Mouse (Mus musculus): ENCODE measurements around the gene En1. TPM values are rescaled to one million over a fixed set of nuclear protein-coding genes. Genes with fewer than 3 reads are reported as not detected.

Gene En1
- polyA plus RNA-seq, 1 experiment from 2014 or later = 0.07 TPM

DNA sequence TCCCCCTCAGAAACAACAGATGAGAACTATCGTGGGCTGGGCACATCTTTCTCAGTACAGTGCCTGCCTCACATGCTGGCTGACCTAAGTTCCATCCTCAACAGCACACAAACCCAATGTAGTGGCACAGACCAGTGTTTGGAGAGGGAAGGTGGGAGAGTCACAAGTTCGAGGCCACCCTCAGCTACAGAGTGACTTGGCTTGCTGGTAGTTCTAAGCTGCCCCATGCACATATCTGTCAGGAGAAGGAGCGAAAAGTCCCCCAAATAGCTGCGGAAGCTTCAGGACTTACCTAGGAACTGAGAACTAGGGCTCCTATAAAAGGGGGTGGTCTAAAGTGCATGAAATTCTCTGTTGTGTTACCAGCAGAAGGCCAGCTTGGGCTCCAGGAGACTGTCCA lies 14.3 kb upstream of the En1 start:
- Histone ChIP-seq H3K9me3 (replicated peaks; ENCODE audit: control insufficient read depth, low read length) (no peaks in the 10 kb centered on the region), H3K4me3 (ENCODE audit: low read length) (no peak overlapping the region), H3K36me3 (ENCODE audit: control insufficient read depth, insufficient read depth) (no peaks in the 10 kb centered on the region), H3K4me1 (ENCODE audit: control insufficient read depth, insufficient read depth, low read length) (no peaks in the 10 kb centered on the region), H3K27ac (ENCODE audit: low read length) (no peak overlapping the region), H3K27me3 (ENCODE audit: control insufficient read depth, insufficient read depth, low read length) (peaks cover 25% of the 10 kb centered on the region), H3K9ac (ENCODE audit: low read length) (no peak overlapping the region), H3K4me2 (ENCODE audit: low read depth, low read length) (no peak overlapping the region)
- no peak for ATAC-seq (replicated peaks; ENCODE audit: extremely low read depth, insufficient read depth, low FRiP score)
- WGBS = 69% methylated on average over 4 of the region's 4 CpGs

DNA sequence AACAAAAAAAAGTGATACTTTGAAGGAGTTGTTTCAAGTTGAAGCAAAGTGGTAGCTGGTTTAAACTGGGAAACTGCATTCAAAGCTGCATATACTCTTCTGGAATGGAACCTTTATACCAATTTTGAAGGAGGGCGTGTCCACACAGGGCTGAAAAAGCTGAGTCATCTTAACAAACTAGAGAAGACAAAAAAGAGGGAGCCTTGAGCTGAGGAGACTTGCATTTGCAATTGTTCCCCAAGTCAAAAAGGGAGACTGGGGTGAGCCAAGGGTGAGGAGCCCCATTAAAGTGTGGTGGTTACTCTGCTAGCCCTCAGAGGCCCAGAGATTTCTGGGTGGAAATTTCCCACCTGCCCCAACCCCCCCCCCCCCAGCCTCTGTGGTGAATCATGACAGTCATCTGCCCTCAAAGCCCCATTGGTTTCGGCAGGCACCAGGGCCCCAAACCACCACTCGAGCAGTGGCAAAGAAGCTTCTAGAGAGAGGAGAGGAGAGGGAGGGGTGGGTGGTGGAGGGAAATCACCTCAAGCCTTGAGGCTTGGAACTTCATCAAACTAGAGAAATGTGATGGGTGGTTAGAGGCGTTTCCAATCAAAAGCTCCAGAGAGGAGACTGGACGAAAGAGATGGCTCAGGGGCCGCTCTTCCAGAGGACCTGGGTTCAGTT lies 13.7 kb upstream of the En1 start:
- Histone ChIP-seq H3K4me1 (ENCODE audit: control insufficient read depth, insufficient read depth, low read length) (no peaks in the 10 kb centered on the region), H3K27me3 (ENCODE audit: control insufficient read depth, insufficient read depth, low read length) (peaks cover 30% of the 10 kb centered on the region), H3K27ac (ENCODE audit: low read length) (no peak overlapping the region), H3K36me3 (ENCODE audit: control insufficient read depth, insufficient read depth) (no peaks in the 10 kb centered on the region), H3K4me3 (ENCODE audit: low read length) (no peak overlapping the region), H3K9ac (ENCODE audit: low read length) (no peak overlapping the region), H3K4me2 (ENCODE audit: low read depth, low read length) (no peak overlapping the region), H3K9me3 (replicated peaks; ENCODE audit: control insufficient read depth, low read length) (no peaks in the 10 kb centered on the region)
- ATAC-seq (replicated peaks; ENCODE audit: extremely low read depth, insufficient read depth, low FRiP score) = no peak
- 71% methylated on average over 6 of the region's 6 CpGs for WGBS

DNA sequence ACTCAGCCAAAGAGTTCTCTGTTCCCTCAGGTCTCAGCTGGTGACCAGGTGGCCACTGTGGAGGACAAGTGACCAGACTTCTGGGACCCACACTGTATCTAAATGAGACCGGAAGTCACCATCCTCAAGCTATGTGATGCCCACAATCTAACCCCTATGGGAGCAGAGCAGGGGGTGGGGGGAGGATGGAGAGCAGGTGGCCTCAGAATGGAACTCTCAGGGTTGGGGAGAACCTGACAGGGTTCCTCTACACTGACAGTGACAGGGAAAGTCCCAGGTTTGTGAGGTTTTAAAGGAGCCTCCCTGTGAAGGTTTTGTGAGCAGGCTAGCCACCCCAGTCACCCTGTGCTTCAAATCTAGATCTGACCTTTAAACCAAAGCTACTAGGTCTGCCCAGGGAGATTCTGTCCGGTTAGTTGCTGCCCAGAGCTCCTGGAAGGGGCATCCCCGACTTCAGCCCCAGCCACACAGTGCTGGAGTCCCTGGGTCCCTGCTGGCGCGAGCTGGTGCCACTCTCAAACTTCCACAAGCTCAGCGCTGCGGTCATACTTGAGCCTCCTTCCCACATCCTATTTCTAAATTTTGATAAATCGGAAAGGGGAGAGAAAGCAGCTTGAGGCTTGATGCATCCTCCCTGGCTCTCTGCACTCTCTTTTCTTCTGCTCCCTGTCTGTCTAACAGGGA lies 8.8 kb upstream of the En1 start:
- peaks cover 75% of the 10 kb centered on the region for H3K27me3 ChIP-seq (ENCODE audit: control insufficient read depth, insufficient read depth, low read length)
- no peaks in the 10 kb centered on the region for H3K9me3 ChIP-seq (replicated peaks; ENCODE audit: control insufficient read depth, low read length)
- ATAC-seq (replicated peaks; ENCODE audit: extremely low read depth, insufficient read depth, low FRiP score) = no peak
- H3K27ac ChIP-seq (ENCODE audit: low read length) = no peak overlapping the region
- H3K36me3 ChIP-seq (ENCODE audit: control insufficient read depth, insufficient read depth) = no peaks in the 10 kb centered on the region
- H3K9ac ChIP-seq (ENCODE audit: low read length) = no peak overlapping the region
- WGBS = 21% methylated on average over 8 of the region's 8 CpGs
- peaks cover 6% of the 10 kb centered on the region for H3K4me1 ChIP-seq (ENCODE audit: control insufficient read depth, insufficient read depth, low read length)
- no peak overlapping the region for H3K4me2 ChIP-seq (ENCODE audit: low read depth, low read length)
- no peak overlapping the region for H3K4me3 ChIP-seq (ENCODE audit: low read length)

DNA sequence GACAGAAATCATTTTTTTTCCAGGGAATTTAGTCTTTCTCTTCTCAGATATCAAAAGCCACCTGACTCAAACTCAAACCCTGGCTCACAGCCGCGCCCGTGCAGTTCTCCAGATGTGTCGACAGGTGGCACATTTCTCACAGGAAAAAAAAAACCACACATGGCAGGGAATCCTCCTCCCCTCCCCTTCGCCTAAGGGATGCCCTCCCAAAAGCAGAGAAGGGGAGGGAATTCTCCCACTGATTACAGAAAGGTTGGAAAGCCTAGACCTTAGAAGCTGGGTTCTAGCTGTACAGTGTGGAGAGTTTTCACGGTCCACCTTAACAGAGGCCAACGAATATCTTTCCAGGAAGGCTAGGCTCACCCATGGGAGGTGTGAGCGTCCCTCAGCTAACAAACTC lies 7.6 kb upstream of the En1 start:
- Histone ChIP-seq H3K4me3 (ENCODE audit: low read length) (no peak overlapping the region), H3K4me1 (ENCODE audit: control insufficient read depth, insufficient read depth, low read length) (peaks cover 6% of the 10 kb centered on the region), H3K36me3 (ENCODE audit: control insufficient read depth, insufficient read depth) (no peaks in the 10 kb centered on the region), H3K27ac (ENCODE audit: low read length) (no peak overlapping the region), H3K9ac (ENCODE audit: low read length) (no peak overlapping the region), H3K27me3 (ENCODE audit: control insufficient read depth, insufficient read depth, low read length) (peaks cover 88% of the 10 kb centered on the region), H3K9me3 (replicated peaks; ENCODE audit: control insufficient read depth, low read length) (no peaks in the 10 kb centered on the region), H3K4me2 (ENCODE audit: low read depth, low read length) (no peak overlapping the region)
- no peak for ATAC-seq (replicated peaks; ENCODE audit: extremely low read depth, insufficient read depth, low FRiP score)
- under 1% methylated on average over 8 of the region's 8 CpGs for WGBS

DNA sequence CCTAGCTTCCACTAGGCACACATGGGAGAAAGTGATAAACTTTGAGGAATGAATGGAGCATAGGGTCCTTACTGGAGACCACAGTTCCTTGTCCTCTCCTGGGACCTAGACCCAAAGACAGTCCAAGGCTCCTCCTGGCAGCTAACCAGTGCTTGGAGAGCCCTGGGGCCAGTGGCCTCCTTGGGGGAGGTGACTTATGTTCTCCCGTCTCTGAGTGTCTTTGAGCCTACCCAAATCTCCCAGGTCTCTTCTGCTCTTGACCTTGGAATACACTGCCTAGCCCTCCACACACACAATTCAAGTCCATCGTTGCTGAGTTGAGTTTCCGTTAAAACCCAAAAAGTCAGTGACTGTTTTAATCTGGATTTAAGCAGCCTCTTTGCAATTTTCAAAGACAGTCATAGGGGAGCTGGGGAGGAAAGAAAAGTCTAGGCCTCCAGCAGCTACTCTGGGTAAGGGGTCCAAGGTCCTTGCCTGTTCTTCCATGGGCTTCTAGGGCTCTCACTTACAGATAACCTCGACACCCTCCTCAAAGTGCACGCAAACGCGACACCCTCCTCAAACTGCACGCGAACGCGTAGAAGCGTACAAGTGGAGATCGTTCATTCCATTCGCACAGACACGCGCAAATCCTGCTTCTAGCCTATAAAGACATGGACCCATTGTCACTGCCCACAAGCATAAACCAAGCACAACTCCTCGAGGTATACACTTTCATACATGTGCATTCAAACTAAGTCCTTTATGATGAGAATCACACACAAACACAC lies 6.6 kb upstream of the En1 start:
- Histone ChIP-seq H3K36me3 (ENCODE audit: control insufficient read depth, insufficient read depth) (no peaks in the 10 kb centered on the region), H3K9me3 (replicated peaks; ENCODE audit: control insufficient read depth, low read length) (no peaks in the 10 kb centered on the region), H3K4me3 (ENCODE audit: low read length) (no peak overlapping the region; the same call in 1 of the 2 replicates), H3K27ac (ENCODE audit: low read length) (no peak overlapping the region), H3K27me3 (ENCODE audit: control insufficient read depth, insufficient read depth, low read length) (peaks cover 91% of the 10 kb centered on the region), H3K4me1 (ENCODE audit: control insufficient read depth, insufficient read depth, low read length) (peaks cover 6% of the 10 kb centered on the region), H3K4me2 (ENCODE audit: low read depth, low read length) (no peak overlapping the region), H3K9ac (ENCODE audit: low read length) (no peak overlapping the region)
- 5% methylated on average over 17 of the region's 17 CpGs for WGBS
- ATAC-seq (replicated peaks; ENCODE audit: extremely low read depth, insufficient read depth, low FRiP score) = no peak

DNA sequence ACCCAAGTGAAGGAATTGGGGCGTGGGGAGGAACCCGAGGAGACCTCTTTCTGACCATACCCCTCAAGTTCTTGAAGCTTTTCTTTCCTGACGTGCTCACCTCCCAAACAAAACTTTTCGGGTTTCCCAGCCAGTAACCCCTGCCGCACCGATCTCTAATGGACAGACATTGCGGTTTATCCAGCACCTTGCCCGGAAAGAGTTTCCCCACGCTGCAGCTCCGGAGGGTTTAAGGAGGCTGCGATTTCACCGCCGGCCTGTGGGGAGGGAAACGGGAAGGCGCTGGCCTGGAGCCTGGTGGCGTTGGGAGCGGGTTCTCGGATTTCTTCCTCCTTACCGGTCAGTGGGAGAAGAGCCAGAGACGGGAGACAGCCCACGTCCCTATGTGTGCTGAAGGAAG lies 5.9 kb upstream of the En1 start:
- no peak overlapping the region for H3K27ac ChIP-seq (ENCODE audit: low read length)
- H3K9ac ChIP-seq (ENCODE audit: low read length) = no peak overlapping the region
- H3K36me3 ChIP-seq (ENCODE audit: control insufficient read depth, insufficient read depth) = no peaks in the 10 kb centered on the region
- 2% methylated on average over 19 of the region's 21 CpGs for WGBS
- ATAC-seq (replicated peaks; ENCODE audit: extremely low read depth, insufficient read depth, low FRiP score) = no peak
- peaks cover 94% of the 10 kb centered on the region for H3K27me3 ChIP-seq (ENCODE audit: control insufficient read depth, insufficient read depth, low read length)
- peak overlapping the region; percentile 36 for H3K4me3 ChIP-seq (ENCODE audit: low read length)
- peaks cover 6% of the 10 kb centered on the region for H3K4me1 ChIP-seq (ENCODE audit: control insufficient read depth, insufficient read depth, low read length)
- H3K9me3 ChIP-seq (replicated peaks; ENCODE audit: control insufficient read depth, low read length) = no peaks in the 10 kb centered on the region
- H3K4me2 ChIP-seq (ENCODE audit: low read depth, low read length) = peak overlapping the region; percentile 55

DNA sequence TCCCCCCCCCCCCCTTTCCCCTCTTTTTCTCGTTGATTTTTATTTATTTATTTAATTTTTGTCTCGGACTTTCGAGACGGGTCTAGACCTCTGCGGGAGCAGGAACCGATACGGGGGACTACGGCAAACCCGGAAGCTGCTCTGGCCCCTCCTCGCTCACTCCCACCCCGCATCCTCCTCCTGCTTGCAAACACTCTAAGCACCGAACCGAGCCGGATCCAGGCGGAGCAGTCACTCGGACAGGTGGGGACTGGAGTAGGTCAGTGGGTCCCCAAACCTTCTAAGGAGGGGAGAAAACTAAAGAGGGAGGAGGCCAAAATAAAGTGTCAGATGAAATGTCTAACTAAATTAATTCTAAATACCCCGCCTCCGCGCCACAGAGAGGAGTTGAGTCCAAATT lies 5.4 kb upstream of the En1 start:
- peak overlapping the region; percentile 55 for H3K4me2 ChIP-seq (ENCODE audit: low read depth, low read length)
- no peaks in the 10 kb centered on the region for H3K9me3 ChIP-seq (replicated peaks; ENCODE audit: control insufficient read depth, low read length)
- no peaks in the 10 kb centered on the region for H3K36me3 ChIP-seq (ENCODE audit: control insufficient read depth, insufficient read depth)
- H3K27ac ChIP-seq (ENCODE audit: low read length) = no peak overlapping the region
- WGBS = 2% methylated on average over 18 of the region's 19 CpGs
- peak overlapping the region; percentile 36 for H3K4me3 ChIP-seq (ENCODE audit: low read length)
- peaks cover 6% of the 10 kb centered on the region for H3K4me1 ChIP-seq (ENCODE audit: control insufficient read depth, insufficient read depth, low read length)
- no peak for ATAC-seq (replicated peaks; ENCODE audit: extremely low read depth, insufficient read depth, low FRiP score)
- H3K9ac ChIP-seq (ENCODE audit: low read length) = no peak overlapping the region
- H3K27me3 ChIP-seq (ENCODE audit: control insufficient read depth, insufficient read depth, low read length) = peaks cover 96% of the 10 kb centered on the region

DNA sequence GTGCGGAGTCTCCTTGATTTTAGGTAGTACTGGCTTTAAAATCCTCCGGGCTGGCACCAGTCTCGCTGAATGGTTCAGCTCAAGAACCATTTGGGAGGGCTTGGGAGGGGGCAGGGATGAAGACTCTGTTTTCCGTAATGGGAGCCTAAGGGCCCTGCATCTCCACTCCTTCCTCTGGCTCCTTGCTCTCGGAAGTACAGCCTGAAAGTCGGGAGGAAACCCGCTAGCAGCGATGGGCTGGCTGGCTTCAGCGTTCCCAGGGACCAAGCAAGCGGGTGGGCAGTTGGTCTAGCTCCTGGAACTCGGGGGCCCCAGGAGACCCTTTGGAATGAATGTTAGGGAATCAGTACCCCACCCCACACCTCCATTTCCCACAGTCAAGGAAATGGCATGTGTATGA lies 4.9 kb upstream of the En1 start:
- H3K9ac ChIP-seq (ENCODE audit: low read length) = no peak overlapping the region
- H3K36me3 ChIP-seq (ENCODE audit: control insufficient read depth, insufficient read depth) = no peaks in the 10 kb centered on the region
- ATAC-seq (replicated peaks; ENCODE audit: extremely low read depth, insufficient read depth, low FRiP score) = no peak
- peaks cover 96% of the 10 kb centered on the region for H3K27me3 ChIP-seq (ENCODE audit: control insufficient read depth, insufficient read depth, low read length)
- H3K4me1 ChIP-seq (ENCODE audit: control insufficient read depth, insufficient read depth, low read length) = peaks cover 11% of the 10 kb centered on the region
- no peak overlapping the region for H3K4me2 ChIP-seq (ENCODE audit: low read depth, low read length)
- WGBS = 2% methylated on average over 11 of the region's 11 CpGs
- H3K9me3 ChIP-seq (replicated peaks; ENCODE audit: control insufficient read depth, low read length) = no peaks in the 10 kb centered on the region
- H3K4me3 ChIP-seq (ENCODE audit: low read length) = no peak overlapping the region
- no peak overlapping the region for H3K27ac ChIP-seq (ENCODE audit: low read length)
